Mouse (Mus musculus) ES-E14 (cell line): ENCODE measurements at regions not wholly inside any gene's neighbourhood (a gene's known extent, or its start where the extent isn't known, plus 50 kb on each side); places are given as distances from the start of the nearest gene placed in this dataset.

Experiments used
- CHD2 ChIP-seq: IDR thresholded peaks from 2 replicates; pipeline ENCODE4 v1.6.1; 2014; ENCODE audit warnings: mild to moderate bottlenecking, low read depth, low read length, inconsistent platforms
- HCFC1 ChIP-seq: IDR thresholded peaks from 2 replicates; pipeline ENCODE4 v1.6.1; 2012; ENCODE audit warnings: low read length, inconsistent platforms, borderline replicate concordance; ENCODE audit not compliant: insufficient read depth
- ZC3H11A ChIP-seq: IDR thresholded peaks from 2 replicates; pipeline ENCODE4 v1.6.1; 2012; ENCODE audit warnings: low read depth, mild to moderate bottlenecking, inconsistent platforms, low read length, borderline replicate concordance
- ZNF384 ChIP-seq: IDR thresholded peaks from 2 replicates; pipeline ENCODE4 v1.6.1; 2012; ENCODE audit warnings: low read depth, low read length, inconsistent platforms

DNA sequence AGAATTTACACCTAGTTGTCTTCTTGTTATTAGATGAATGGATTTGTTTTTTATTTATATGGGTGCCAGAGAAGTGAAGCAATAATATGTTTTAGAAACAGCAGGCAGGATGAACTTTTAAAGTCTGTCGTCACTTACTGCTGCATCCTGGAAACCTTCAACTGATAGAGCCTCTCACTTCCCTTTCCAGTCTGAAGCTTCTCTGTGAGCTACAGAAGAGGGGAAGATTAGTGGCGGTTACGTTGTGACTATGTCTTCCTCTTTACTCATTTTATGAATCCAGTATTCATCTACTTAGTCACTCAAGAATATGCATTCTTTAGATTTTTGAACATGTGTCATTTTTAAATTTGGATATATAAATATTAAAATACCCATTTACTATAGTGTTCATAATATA, 78.1 kb downstream of the Klf6 start:
- no peak for TF ChIP-seq HCFC1
- TF ChIP-seq ZNF384: no peak
- TF ChIP-seq CHD2: no peak
- no peak for TF ChIP-seq ZC3H11A
